Mouse (Mus musculus): ENCODE results near the gene Rhbdd3.
A peak's percentile ranks its signal among the peaks of the same experiment; 100 is the strongest.

The Rhbdd3 gene

DNA sequence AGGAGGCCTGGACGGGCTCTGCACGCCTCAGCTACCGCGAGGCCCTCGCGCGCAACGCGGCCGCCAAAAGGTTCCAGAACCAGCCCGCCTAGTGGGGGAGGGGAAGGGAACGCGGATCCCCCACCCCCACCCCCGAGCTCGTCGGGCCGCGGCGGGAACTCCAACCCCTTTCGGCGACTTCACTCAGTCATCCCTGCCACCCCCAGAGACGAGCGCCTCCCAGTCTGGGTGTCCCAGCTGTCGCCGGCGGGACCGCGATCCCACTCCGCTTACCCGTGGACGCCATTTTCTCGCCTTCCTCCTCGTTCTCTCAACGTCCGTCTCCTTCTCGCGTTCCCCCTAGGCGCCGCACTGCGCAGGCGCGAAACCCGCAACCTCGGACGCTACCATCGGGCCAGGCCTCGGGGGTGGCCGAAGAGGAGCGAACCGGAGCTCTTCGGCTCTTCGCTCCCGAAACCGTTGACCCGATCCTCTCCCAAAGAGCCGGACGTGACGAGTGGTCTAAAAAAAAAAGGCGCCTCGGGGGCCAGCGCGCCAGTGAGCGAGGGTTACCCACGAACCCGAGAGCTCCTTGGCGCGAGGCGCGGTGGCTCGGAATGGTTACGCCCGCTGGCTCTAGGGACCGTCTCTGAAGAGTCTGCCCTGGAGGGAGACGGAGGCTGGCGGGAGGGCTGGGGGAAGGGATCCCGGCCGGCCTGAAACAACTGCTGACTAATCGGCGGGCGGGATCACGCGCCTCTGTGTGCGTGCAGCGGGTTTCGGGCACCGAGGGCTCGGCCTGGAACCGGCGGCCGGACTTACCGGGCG, at the start of gene Rhbdd3, which contains the start of gene Ewsr1:
Rhbdd3 (plus strand) TSS at position 191 of the 807 bp plus-strand sequence.
Ewsr1 (minus strand) TSS at position 531 of the 807 bp plus-strand sequence.
- peak; percentile 98 for DNase-seq (ENCODE audit: low read depth, low spot score)

- no peak for DNase-seq (ENCODE audit: low read depth, low spot score)
These were observed 47.1 kb upstream of the Rhbdd3 start for GRCm38 (mm10) chr11:5051629-5052028.

DNA sequence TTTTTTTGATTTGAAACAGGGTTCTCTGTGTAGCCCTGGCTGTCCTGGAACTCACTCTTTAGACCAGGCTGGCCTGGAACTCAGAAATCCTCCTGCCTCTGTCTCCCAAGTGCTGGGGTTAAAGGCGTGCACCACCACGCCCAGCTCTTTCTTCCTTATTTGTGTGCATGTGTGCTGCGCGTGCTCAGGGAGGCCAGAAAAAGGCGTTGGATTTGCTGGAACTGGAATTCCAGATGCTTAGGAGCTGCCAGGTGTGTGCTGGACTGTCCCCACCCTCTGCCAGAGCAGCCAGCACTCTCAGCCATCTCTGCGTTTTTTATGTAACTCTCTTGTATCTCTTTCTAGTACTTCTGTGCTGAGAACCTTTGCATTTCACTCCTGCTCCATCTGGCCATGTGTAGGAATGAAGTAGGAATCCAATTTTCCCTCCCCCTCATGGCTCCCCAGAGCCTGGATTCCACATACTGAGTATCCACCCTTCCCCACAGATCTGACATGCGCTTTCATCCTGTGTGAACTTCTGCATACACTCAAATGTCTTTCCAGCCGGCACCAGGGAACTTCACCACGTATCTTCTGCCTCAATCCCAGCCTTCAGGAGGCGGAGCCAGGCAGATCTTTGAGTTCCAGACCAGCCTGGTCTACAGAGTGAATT, 46.4 kb upstream of the Rhbdd3 start:
- no peak for DNase-seq (ENCODE audit: low read depth, low spot score)

GRCm38 (mm10) chr11:5054151-5054550, 44.6 kb upstream of the Rhbdd3 start:
- DNase-seq (ENCODE audit: low read depth, low spot score) = no peak

DNA sequence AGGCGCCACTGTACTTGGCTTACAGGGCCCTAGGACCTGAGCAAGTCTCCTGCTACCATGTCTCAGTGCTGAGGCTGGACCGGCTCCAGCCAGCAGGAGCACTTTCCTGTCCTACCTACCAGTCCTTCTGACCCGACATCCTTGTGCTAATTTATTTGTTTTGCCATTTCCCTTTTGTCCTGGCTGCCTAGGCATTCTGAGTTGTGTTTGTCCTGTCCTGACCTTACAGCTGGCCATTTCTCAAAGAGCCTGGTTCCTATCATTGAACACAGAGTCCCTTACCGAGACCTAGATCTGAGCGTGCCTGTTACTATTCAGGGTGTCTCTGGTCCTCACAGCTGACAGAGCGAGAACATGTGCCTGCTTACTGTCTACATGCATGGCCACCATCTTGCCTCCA, 43.9 kb upstream of the Rhbdd3 start:
- DNase-seq (ENCODE audit: low read depth, low spot score) = no peak

DNA sequence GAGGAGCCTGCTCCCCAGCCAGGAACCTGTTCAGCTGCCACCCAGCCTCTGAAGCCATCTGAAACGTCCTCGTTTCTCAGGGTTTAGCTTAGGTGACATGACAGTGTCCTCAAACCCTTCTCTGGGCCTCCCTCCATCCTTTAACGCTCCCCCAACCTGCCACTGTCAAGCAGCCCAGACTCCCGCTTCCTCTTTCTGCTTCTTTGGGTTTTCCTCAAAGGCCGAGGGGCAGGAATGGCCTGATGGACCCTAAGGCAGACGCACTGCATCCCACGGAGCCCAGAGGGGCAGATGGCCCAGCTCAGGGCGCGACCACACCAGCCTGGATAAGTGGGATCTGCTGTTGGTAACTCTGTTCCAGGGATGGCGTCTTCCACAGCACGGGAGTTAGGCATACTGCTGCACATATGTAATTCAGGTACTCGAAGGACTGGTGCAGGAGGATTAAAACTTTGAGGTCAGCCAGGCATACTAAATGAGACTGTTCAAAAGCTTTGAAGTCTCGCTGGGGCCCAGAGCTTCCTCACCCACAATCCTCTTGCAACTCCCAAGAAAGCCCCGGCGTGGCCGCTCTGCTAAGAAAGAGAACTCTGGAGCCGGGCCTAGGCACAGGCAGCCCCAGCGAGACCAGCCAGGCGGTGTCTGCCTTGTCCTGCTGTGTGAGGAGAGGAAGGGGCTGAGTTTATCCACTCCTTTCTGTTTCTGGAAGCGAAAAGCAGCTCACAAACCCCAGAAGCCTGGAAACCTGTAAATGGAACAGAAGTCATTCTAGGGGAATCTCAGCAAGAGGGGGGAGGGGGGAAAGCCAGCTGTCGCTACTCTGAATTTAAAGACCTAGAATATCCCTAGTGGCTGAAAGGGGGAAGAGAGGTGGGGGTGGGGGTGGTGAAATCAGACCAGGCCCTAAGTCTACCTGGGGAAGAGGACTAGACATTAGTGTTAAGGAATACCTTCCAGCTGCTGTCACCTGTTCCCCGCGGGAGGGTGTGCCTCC, 42.5 kb upstream of the Rhbdd3 start:
- no peak for DNase-seq (ENCODE audit: low read depth, low spot score)

DNA sequence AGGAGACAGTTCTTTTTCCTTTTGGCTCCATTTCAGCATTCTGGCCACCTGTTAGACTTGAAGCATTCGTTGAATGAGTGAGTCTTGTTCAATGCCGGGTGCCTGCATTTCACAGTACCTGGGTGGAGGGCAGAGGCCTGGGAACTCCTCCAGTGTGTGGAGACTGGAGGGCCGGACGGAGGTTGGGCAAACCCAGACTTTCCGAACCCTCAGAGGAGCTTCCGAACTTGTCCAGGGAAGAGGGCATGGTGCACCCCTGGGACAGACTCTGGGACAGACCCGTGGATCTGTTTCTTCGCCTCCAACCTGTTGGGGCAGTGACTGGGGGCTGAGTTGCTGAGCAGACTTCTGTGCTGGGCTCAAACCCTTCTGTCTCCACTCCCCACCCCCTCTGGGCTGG, 41.7 kb upstream of the Rhbdd3 start:
- DNase-seq (ENCODE audit: low read depth, low spot score) = no peak

DNA sequence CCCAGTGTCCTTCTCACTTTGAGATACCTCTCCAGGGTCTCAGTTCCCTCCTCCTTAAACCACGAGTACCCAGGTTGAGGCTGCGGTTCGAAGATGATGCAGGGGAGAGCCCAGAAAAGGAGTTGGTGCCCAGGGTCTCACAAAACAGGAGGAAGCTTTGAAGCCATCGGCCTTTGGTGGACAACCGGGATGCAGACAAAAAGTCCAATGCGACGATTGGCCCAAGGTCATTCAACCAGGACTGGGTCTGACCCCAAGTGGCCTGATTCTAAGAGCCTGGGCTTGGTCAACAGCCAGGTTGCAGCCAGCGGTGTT, 41.2 kb upstream of the Rhbdd3 start:
- no peak for DNase-seq (ENCODE audit: low read depth, low spot score)

DNA sequence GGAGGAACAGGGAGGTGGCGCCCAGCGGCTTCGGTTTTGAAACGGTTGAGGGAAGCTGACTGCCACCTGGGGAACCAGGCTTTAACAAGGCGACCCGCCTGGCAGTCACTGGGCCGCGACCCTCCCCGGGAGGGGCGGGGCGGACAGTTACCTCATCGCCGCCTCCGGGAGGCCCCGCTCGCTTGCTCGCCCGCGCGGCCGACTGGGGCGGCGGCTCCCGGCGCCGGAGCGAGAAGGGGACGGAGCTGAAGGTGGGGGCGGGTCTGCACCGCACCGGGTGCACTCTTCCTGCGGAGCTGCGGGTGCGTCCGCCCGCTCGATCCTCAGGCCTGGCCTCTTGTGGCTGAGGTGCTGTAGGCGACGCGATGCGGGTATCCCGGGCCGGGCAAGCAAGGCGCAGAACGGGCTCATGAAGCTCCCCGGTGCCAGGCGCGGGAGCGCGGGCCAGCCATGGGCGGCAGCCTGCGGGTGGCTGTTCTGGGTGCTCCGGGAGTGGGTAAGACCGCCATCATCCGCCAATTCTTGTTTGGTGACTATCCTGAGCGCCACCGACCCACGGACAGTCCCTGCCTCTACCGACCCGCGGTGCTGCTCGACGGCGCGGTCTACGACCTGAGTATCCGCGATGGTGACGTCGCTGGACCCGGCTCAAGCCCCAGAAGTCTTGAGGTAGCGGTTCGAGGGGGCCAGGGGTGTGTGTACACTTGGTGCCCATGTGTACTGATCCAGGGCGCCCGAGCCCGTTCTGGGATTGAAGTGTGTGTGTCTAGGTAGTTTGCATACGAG, 40.7 kb upstream of the Rhbdd3 start, which contains the start of gene Rasl10a:
Rasl10a (plus strand) TSS at position 273 of the 786 bp plus-strand sequence.
- no peak for DNase-seq (ENCODE audit: low read depth, low spot score)

GRCm38 (mm10) chr11:5058783-5059182, 39.9 kb upstream of the Rhbdd3 start:
- DNase-seq (ENCODE audit: low read depth, low spot score) = no peak

DNA sequence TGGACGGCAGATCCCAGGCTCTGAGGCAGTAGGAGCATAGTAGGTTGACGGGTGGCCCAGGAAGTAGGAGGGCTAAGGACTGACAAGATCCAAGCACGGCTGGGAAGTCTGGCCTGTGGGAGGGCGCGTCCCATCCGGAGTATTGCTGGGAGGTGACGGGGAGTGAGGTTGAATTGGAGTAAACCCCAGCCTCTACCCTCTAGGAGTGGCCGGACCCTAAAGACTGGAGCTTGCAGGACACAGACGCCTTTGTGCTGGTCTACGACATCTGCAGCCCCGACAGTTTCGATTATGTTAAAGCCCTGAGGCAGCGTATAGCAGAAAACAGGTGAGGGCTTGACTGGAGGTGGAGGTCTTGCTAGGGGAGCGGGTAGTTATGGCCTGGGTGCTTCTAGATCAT, 39.5 kb upstream of the Rhbdd3 start:
- no peak for DNase-seq (ENCODE audit: low read depth, low spot score)

DNA sequence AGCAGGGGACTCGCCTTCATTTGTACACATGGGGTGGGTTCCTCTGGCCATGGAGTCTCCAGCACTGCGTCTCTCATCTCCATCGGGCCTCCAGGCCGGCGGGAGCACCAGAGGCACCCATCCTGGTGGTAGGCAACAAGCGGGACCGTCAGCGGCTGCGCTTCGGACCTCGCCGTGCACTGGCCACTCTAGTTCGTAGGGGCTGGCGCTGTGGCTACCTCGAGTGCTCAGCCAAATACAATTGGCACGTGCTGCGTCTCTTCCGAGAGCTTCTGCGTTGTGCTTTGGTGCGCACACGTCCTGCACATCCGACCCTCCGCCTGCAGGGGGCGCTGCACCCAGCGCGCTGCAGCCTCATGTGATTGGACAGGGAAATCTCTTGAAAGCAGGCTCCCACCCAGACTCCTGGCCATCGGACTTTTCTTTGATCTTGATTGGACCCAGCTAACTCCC, 39.0 kb upstream of the Rhbdd3 start:
- DNase-seq (ENCODE audit: low read depth, low spot score) = no peak

- no peak for DNase-seq (ENCODE audit: low read depth, low spot score)
These were observed 37.8 kb upstream of the Rhbdd3 start for GRCm38 (mm10) chr11:5060756-5061412.

GRCm38 (mm10) chr11:5061413-5062139, 37.1 kb upstream of the Rhbdd3 start:
- DNase-seq (ENCODE audit: low read depth, low spot score) = peak; percentile 51

GRCm38 (mm10) chr11:5062326-5062725, 36.4 kb upstream of the Rhbdd3 start:
- no peak for DNase-seq (ENCODE audit: low read depth, low spot score)

GRCm38 (mm10) chr11:5062860-5063505, 35.7 kb upstream of the Rhbdd3 start:
- DNase-seq (ENCODE audit: low read depth, low spot score) = no peak

DNA sequence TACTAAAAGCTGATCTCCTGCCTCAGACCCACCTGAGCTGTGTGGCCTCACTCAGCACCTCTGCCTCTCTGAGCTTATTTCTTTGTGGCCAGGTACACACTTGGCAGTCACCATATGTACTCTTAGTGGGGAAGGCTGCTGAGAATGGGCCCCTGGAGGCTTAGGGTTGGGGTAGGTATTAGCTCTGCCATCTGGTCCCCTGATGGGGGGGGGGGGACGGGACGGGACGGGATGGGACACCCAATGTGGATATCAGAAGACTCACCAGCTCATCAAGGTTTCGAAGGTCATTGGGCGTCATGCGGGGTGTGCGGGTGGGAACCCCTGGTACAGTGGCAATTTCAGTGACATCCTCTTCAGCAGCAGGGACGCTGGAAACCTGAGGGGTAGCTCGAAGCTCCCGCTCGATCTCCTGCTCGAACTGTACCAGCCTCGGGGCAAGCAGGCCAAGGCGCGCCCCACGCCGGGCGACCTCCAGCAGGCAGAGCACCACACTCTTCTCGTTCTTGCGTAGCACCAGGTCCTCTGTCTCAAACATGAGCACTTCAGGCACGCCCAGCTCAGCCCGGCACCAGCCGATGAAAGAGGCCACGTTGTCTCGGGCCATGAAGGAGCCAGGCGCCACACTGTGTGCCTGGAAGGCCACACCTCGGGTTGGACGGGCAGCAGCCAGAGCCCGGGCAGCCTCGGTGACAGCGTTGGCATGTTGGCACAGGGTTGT, 35.0 kb upstream of the Rhbdd3 start:
- no peak for DNase-seq (ENCODE audit: low read depth, low spot score)

GRCm38 (mm10) chr11:5064282-5065055, 34.3 kb upstream of the Rhbdd3 start:
- no peak for DNase-seq (ENCODE audit: low read depth, low spot score)

All from c-Kit-negative CD71-positive TER-119-positive erythroid progenitor cells, embryonic 14.5 days (primary cell).